Mouse (Mus musculus) stomach, postnatal 0 days (tissue): ENCODE measurements around the gene Cyb5d1. TPM values are rescaled to one million over a fixed set of nuclear protein-coding genes. Genes with fewer than 3 reads are reported as not detected.
"Not testable (repeated sequence)": the region's sequence is repeated elsewhere in the genome, so short reads cannot be mapped to it uniquely, and the experiment has no call there.

Source experiments
- ATAC-seq: fragments of 200-750 bp; cut with Nextera tagmentation; 2 replicates; pipeline ENCODE4 v1.8.0; 2017; ENCODE audit not compliant: low FRiP score, low TSS enrichment
- DNase-seq: peaks from one replicate; pipeline ENCODE4 v3.0.0-alpha.2; 2016; ENCODE audit warnings: low spot score
- H3K27ac ChIP-seq: fragments of 300-500 bp; sonication (generic); replicated peaks from 2 replicates; pipeline ENCODE4 v1.5.1; 2014; ENCODE audit warnings: mild to moderate bottlenecking, control low read depth
- H3K27me3 ChIP-seq: fragments of 300-500 bp; sonication (generic); 2 replicates; pipeline ENCODE4 v1.6.1; 2014; ENCODE audit warnings: low read length; ENCODE audit not compliant: control insufficient read depth, insufficient read depth
- H3K36me3 ChIP-seq: fragments of 300-500 bp; sonication (generic); 2 replicates; pipeline ENCODE4 v1.6.1; 2014; ENCODE audit warnings: low read length, mixed read lengths; ENCODE audit not compliant: control insufficient read depth, insufficient read depth
- H3K4me1 ChIP-seq: fragments of 300-500 bp; sonication (generic); replicated peaks from 2 replicates; pipeline ENCODE4 v1.6.1; 2014; ENCODE audit warnings: antibody characterized with exemption; ENCODE audit not compliant: control insufficient read depth, insufficient read depth
- H3K4me2 ChIP-seq: fragments of 300-500 bp; sonication (generic); replicated peaks from 2 replicates; pipeline ENCODE4 v1.6.1; 2014; ENCODE audit warnings: low read depth, mild to moderate bottlenecking, control low read depth, moderate library complexity
- H3K4me3 ChIP-seq: fragments of 300-500 bp; sonication (generic); 2 replicates; pipeline ENCODE4 v1.5.1; 2014; ENCODE audit warnings: low read depth, low read length, control low read depth
- H3K9ac ChIP-seq: fragments of 300-500 bp; sonication (generic); 2 replicates; pipeline ENCODE4 v1.6.1; 2014; ENCODE audit warnings: mild to moderate bottlenecking, low read length, control low read depth, mixed read lengths
- H3K9me3 ChIP-seq: fragments of 300-500 bp; sonication (generic); 2 replicates; pipeline ENCODE4 v1.6.1; 2016; ENCODE audit warnings: low read length; ENCODE audit not compliant: control insufficient read depth
- CTCF ChIP-seq: IDR thresholded peaks from 2 replicates; pipeline ENCODE4 v1.5.1; 2016; ENCODE audit warnings: antibody characterized with exemption, low read depth, mild to moderate bottlenecking, moderate library complexity
- EP300 ChIP-seq: optimal IDR thresholded peaks from 2 replicates; pipeline ENCODE3; 2016; ENCODE audit warnings: antibody characterized with exemption
- WGBS: fragments of 180-500 bp; shearing (Covaris S2); extraction: QIAGEN DNeasy Blood & Tissue Kit; methylation state at CpG from one replicate; pipeline ENCODE4 v1.1.7; 2014; 5-methylcytosine and 5-hydroxymethylcytosine counted together
- polyA plus RNA-seq: library from polyadenylated mRNA; unstranded; fragments of >200 nt; fragmentation: Nextera tagmentation; extraction: Ambion mirVana; gene quantifications from 2 replicates; pipeline ENCODE4 v1.2.1, GENCODE M21; 2015

The Cyb5d1 gene
- polyA plus RNA-seq, 1 experiment from 2014 or later, result 9.1 TPM

- Histone ChIP-seq H3K9me3 (no peaks in the 10 kb centered on the region), H3K9ac (peak within 1 kb of the TSS; percentile 52), H3K36me3 (peaks cover 15% of the 10 kb centered on the region), H3K27ac (peak within 1 kb of the TSS; percentile 71), H3K4me2 (peak within 1 kb of the TSS; percentile 17; the same call in 1 of the 2 replicates), H3K27me3 (no peaks in the 10 kb centered on the region), H3K4me1 (peaks cover 8% of the 10 kb centered on the region; the same call in 1 of the 2 replicates), H3K4me3 (peak within 1 kb of the TSS; percentile 18; the same call in 1 of the 2 replicates)
- no peak for ATAC-seq
- WGBS, result 26% methylated on average over 11 of the region's 16 CpGs
- no peak for TF ChIP-seq EP300
- TF ChIP-seq CTCF, result no peak
- DNase-seq, result no peak
These were observed 2.6 kb upstream of the Cyb5d1 start, which contains the start of gene Tmem88 for GRCm38 (mm10) chr11:69398059-69398458. Gene Tmem88 (minus strand): TSS chr11:69398234.

DNA sequence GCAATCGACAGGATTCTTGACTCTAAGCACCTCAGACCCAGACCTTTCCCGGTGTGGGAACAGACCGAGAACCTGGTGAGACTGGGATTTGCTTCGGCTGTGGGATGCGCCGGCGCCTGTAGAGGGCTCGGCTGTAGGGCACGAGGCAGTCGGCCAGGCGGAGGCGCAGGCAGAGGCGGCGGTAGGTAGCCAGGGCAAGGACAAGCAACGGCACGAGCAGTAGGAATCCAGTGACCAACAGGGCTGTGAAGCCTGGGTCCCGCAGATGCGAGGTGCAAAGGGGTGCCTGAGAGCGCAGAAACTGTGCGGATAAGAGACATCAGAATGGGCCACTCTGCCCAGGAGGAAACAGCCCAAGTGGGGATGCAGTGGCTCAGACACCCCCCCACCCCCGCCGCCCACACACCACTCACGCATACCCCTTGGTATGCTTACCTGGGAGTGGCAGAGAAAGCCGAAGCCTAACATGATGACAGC, 2.2 kb upstream of the Cyb5d1 start:
- peaks cover 8% of the 10 kb centered on the region; the same call in 1 of the 2 replicates for H3K4me1 ChIP-seq
- peaks cover 15% of the 10 kb centered on the region for H3K36me3 ChIP-seq
- TF ChIP-seq CTCF, result no peak
- TF ChIP-seq EP300, result no peak
- DNase-seq (peak; percentile 40), ATAC-seq (no peak)
- H3K4me2 ChIP-seq, result 0 out of 2 replicates have a peak overlapping the region, but pooled peaks have one; percentile 8
- no peaks in the 10 kb centered on the region for H3K9me3 ChIP-seq
- peak overlapping the region; percentile 18; the same call in 1 of the 2 replicates for H3K4me3 ChIP-seq
- no peaks in the 10 kb centered on the region for H3K27me3 ChIP-seq
- H3K9ac ChIP-seq, result peak overlapping the region; percentile 52
- WGBS, result 38% methylated on average over 24 of the region's 24 CpGs
- H3K27ac ChIP-seq, result peak overlapping the region; percentile 71

GRCm38 (mm10) chr11:69396772-69397171, 1.3 kb upstream of the Cyb5d1 start:
- Histone ChIP-seq H3K9me3 (no peaks in the 10 kb centered on the region), H3K4me2 (peak overlapping the region; percentile 71), H3K27ac (peak overlapping the region; percentile 97), H3K4me1 (peaks cover 8% of the 10 kb centered on the region; the same call in 1 of the 2 replicates), H3K4me3 (peak overlapping the region; percentile 65; the same call in 1 of the 2 replicates), H3K27me3 (no peaks in the 10 kb centered on the region), H3K36me3 (peaks cover 15% of the 10 kb centered on the region), H3K9ac (peak overlapping the region; percentile 95; the same call in 1 of the 2 replicates)
- no peak for TF ChIP-seq EP300
- TF ChIP-seq CTCF, result no peak
- ATAC-seq, result no peak
- WGBS, result 35% methylated on average over 11 of the region's 11 CpGs
- peak; percentile 33 for DNase-seq

DNA sequence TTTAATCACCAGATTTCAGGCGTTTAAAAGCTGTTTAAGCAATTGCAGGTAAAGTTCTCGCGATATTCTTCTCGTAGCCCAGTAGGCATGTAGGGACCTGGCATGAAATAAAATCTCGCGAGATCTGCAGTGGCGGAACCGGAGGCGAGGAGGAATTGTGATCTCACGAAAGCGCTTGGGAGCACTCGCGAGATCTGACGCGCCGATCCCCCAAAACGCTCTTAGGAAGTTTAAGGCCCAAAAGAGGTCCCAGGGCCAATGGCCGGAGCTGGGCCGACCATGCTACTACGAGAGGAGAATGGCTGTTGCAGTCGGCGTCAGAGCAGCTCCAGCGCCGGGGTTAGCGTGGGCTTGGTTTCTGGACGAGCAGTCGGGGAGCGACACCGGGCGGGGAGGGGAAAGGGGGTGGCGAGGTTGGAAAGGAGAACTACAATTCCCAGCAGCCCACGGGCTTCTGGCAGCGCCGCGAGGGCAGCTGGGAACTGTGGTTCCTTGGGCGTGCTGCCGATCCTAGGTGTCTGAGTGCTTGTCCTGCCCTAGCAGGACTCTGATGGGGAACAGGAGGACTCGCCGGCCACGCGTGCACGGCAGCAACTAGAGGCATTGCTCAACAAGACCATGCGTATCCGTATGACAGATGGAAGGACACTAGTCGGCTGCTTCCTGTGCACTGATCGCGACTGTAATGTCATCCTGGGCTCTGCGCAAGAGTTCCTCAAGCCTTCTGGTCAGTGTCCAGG, 373 bp upstream of the Cyb5d1 start:
- Histone ChIP-seq H3K27me3 (no peaks in the 10 kb centered on the region), H3K4me3 (peak overlapping the region; percentile 65), H3K4me2 (peak overlapping the region; percentile 71), H3K36me3 (peaks cover 12% of the 10 kb centered on the region), H3K9me3 (no peaks in the 10 kb centered on the region), H3K27ac (peak overlapping the region; percentile 97), H3K4me1 (peaks cover 8% of the 10 kb centered on the region; the same call in 1 of the 2 replicates), H3K9ac (peak overlapping the region; percentile 95)
- peak; percentile 90 for ATAC-seq
- DNase-seq, result peak; percentile 95
- under 1% methylated on average over 48 of the region's 48 CpGs for WGBS
- TF ChIP-seq CTCF, result no peak
- TF ChIP-seq EP300, result peak; percentile 100

GRCm38 (mm10) chr11:69394591-69395167, 752 bp downstream of the Cyb5d1 start:
- H3K27me3 ChIP-seq, ATAC-seq, H3K4me1 ChIP-seq, H3K9me3 ChIP-seq, H3K36me3 ChIP-seq: not testable (repeated sequence)
- DNase-seq, result peak; percentile 35
- under 1% methylated on average over 31 of the region's 31 CpGs for WGBS
- Histone ChIP-seq H3K4me2 (peak overlapping the region; percentile 71), H3K27ac (peak overlapping the region; percentile 97), H3K4me3 (peak overlapping the region; percentile 65), H3K9ac (peak overlapping the region; percentile 68)
